Mouse (Mus musculus) heart, embryonic 11.5 days (tissue): ENCODE data around the gene Mon1a. TPM values are rescaled to one million over a fixed set of nuclear protein-coding genes. Genes with fewer than 3 reads are reported as not detected.

Source experiments
- ATAC-seq: fragments of 200-750 bp; cut with Nextera tagmentation; replicated peaks from 2 replicates; pipeline ENCODE4 v1.8.0; 2017; ENCODE audit warnings: moderate library complexity; ENCODE audit not compliant: insufficient number of reproducible peaks, low FRiP score, low TSS enrichment
- H3K27ac ChIP-seq: fragments of 300-500 bp; sonication (generic); 2 replicates; pipeline ENCODE4 v1.5.1; 2014; ENCODE audit warnings: mild to moderate bottlenecking, low read depth, low read length
- H3K27me3 ChIP-seq: fragments of 300-500 bp; sonication (generic); 2 replicates; pipeline ENCODE4 v1.6.1; 2014; ENCODE audit warnings: mild to moderate bottlenecking, low read length, mixed read lengths; ENCODE audit not compliant: control insufficient read depth, insufficient read depth
- H3K36me3 ChIP-seq: fragments of 300-500 bp; sonication (generic); 2 replicates; pipeline ENCODE4 v1.6.1; 2014; ENCODE audit warnings: mild to moderate bottlenecking, low read length, moderate library complexity, mixed read lengths; ENCODE audit not compliant: control insufficient read depth, insufficient read depth
- H3K4me1 ChIP-seq: fragments of 300-500 bp; sonication (generic); 2 replicates; pipeline ENCODE4 v1.6.1; 2014; ENCODE audit warnings: low read length; ENCODE audit not compliant: control insufficient read depth, insufficient read depth
- H3K4me2 ChIP-seq: fragments of 300-500 bp; sonication (generic); 2 replicates; pipeline ENCODE4 v1.6.1; 2014; ENCODE audit warnings: mild to moderate bottlenecking, moderate library complexity
- H3K4me3 ChIP-seq: fragments of 300-500 bp; sonication (generic); 2 replicates; pipeline ENCODE4 v1.5.1; 2014; ENCODE audit warnings: low read depth, low read length
- H3K9ac ChIP-seq: fragments of 300-500 bp; sonication (generic); 2 replicates; pipeline ENCODE4 v1.6.1; 2014; ENCODE audit warnings: mild to moderate bottlenecking, low read depth, low read length, moderate library complexity
- H3K9me3 ChIP-seq: fragments of 300-500 bp; sonication (generic); replicated peaks from 2 replicates; pipeline ENCODE4 v1.6.1; 2016; ENCODE audit warnings: low read length; ENCODE audit not compliant: control insufficient read depth
- WGBS: fragments of 180-500 bp; shearing (Covaris S2); extraction: QIAGEN DNeasy Blood & Tissue Kit; methylation state at CpG from one replicate; pipeline ENCODE4 v1.1.7; 2014; ENCODE audit not compliant: insufficient replicate concordance; 5-methylcytosine and 5-hydroxymethylcytosine counted together
- polyA plus RNA-seq: library from polyadenylated mRNA; unstranded; fragments of >200 nt; fragmentation: Nextera tagmentation; extraction: Ambion mirVana; gene quantifications from 2 replicates; pipeline ENCODE4 v1.2.1, GENCODE M21; 2014

The Mon1a gene
- polyA plus RNA-seq, 1 experiment from 2014 or later = 11.9 TPM

DNA sequence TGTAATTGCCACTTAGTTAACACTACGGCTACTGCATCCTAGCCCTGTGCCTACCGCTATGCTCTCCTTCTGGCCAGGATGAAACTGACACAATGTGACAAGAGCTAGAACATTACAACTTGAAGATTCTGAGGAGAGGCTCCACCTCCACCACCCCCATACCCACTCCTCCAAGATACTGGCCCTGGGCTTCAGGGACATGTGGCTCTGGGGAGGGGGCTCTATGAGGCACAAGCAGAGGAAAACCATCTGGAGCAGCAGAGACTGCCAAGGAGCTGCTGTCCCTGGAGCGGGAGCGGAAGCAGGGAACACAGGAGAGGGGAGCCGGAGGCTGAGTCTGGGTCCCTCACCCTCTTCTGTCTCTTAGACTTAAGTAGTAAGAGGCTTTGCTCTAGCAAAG lies 39.8 kb downstream of the Mon1a start:
- no peak for ATAC-seq
- WGBS = 56% methylated on average over 5 of the region's 5 CpGs
- Histone ChIP-seq H3K27me3 (no peaks in the 10 kb centered on the region), H3K9me3 (no peaks in the 10 kb centered on the region), H3K4me2 (no peak overlapping the region), H3K9ac (no peak overlapping the region), H3K27ac (no peak overlapping the region), H3K4me1 (peaks cover 31% of the 10 kb centered on the region), H3K4me3 (no peak overlapping the region), H3K36me3 (no peaks in the 10 kb centered on the region)

DNA sequence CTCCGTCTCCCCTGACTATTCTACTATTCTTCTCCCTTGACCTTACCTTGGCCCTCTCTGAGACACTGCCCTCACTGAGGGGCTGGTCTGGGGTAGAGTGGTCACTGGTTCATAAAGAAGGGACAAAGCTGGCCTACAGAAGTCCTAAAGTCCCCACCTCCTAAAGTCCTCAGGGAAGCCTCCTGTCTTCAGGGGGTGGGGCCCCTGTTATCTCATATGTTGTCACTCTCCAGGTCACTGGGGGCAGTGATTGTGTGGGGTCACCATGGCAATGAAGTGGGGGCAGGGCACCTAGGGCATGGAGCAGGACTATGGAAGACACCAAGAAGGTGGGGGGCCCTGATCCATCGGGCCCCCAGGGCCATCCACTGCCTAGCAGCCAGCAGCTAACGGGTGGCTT lies 40.2 kb downstream of the Mon1a start, which contains the start of gene Actl11:
TSS of gene Actl11 (plus strand) at position 301 of the 400 bp plus-strand sequence.
- Histone ChIP-seq H3K9ac (no peak within 1 kb of the TSS), H3K4me1 (peaks cover 31% of the 10 kb centered on the region), H3K27ac (peak within 1 kb of the TSS; percentile 29; the same call in 1 of the 2 replicates), H3K4me2 (no peak within 1 kb of the TSS), H3K36me3 (no peaks in the 10 kb centered on the region), H3K9me3 (no peaks in the 10 kb centered on the region), H3K4me3 (no peak within 1 kb of the TSS), H3K27me3 (no peaks in the 10 kb centered on the region)
- ATAC-seq = no peak
- 62% methylated on average over 3 of the region's 3 CpGs for WGBS

DNA sequence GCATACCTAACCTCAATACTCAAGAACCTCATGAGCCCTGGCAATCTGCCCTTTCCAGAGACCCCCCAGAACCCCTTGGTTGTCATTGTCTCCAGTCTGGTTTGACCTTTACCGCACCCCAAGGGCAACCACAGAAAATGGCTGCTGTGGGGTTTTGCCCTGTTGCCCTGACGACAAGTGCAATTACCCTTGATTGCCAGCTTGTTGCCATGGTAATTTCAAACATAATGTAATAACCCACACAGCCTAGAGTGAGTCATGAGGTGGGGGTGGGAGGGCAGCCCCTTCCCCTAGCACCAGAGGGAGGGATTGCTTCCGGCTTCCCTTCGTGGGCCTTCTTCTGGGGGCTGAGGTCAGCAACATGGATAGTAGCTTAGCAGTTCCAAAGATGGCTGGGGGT lies 44.3 kb downstream of the Mon1a start:
- Histone ChIP-seq H3K4me3 (no peak overlapping the region), H3K9me3 (no peaks in the 10 kb centered on the region), H3K4me2 (no peak overlapping the region), H3K27ac (no peak overlapping the region), H3K36me3 (no peaks in the 10 kb centered on the region), H3K27me3 (peaks cover 32% of the 10 kb centered on the region), H3K4me1 (peaks cover 26% of the 10 kb centered on the region), H3K9ac (no peak overlapping the region)
- WGBS = 77% methylated on average over 4 of the region's 4 CpGs
- ATAC-seq = no peak

DNA sequence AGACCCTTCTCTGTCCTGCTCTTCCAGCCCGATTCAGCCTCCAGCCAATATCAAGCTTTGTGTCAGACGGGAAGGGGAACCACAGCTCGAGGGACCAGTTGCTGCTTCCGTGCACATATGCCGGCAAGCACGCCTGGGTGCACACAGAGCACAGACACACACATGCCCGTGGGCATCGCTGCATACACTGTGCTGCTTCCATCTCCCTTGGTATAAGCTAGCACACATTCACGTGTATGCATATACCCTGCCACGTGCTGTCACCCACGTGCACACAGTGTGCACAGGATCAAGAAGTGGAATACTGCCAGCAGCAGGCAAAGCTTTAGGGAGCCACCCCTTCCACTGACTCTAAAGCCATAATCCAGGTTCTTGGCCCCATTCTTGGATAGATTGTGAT lies 46.2 kb downstream of the Mon1a start:
- Histone ChIP-seq H3K9ac (no peak overlapping the region), H3K36me3 (no peaks in the 10 kb centered on the region), H3K4me3 (no peak overlapping the region), H3K27ac (no peak overlapping the region), H3K4me2 (no peak overlapping the region), H3K27me3 (peaks cover 46% of the 10 kb centered on the region), H3K9me3 (no peaks in the 10 kb centered on the region), H3K4me1 (peaks cover 12% of the 10 kb centered on the region)
- WGBS = 81% methylated on average over 11 of the region's 11 CpGs
- ATAC-seq = no peak

DNA sequence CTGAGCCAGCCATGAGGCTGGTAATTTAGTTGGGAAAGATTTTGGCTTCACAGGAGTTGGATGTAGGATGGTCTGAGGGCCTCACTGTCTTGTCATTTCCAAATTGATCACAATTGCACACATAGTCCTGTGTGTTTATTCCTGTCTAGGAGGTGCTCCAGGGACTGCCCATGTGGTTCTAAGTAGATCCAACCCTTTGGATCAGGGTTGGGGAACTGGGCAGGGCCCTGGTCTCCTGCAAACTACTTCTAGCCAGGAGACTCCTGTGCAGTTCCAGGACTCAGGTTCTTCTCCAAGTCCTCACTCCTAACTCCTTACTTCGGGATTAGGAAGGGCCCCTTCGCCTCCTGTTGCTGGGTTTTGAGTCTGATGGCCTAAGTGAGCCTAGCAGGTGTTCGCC lies 47.4 kb downstream of the Mon1a start, which contains the start of gene Camkv:
TSS of gene Camkv (plus strand) at position 301 of the 400 bp plus-strand sequence.
- Histone ChIP-seq H3K36me3 (no peaks in the 10 kb centered on the region), H3K27me3 (peaks cover 53% of the 10 kb centered on the region), H3K4me2 (peak within 1 kb of the TSS; percentile 91), H3K4me1 (peaks cover 12% of the 10 kb centered on the region), H3K9me3 (no peaks in the 10 kb centered on the region), H3K27ac (no peak within 1 kb of the TSS), H3K9ac (peak within 1 kb of the TSS; percentile 56), H3K4me3 (peak within 1 kb of the TSS; percentile 53)
- ATAC-seq = no peak
- WGBS = 12% methylated on average over 3 of the region's 3 CpGs

DNA sequence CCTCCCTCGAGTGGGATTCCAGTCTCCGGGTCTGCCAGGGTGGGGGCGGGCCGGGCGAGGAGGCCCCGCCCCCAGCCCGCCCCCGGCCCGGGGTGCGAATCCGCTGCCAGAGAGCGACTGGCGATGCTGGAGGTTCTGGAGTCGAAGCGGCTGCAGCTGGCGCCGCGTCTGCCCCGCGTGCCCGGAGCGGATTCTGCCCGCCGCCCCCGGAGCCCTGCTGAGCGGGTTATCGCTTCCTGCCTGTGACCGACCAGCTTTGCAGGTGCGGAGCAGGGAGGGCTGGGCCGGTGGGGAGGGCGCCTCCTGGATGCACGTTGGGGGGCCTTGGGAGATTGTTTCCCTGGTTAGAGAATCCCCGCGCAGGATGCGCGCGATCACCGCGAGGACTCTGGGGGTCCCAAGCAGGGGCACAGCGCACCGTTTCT lies 47.9 kb downstream of the Mon1a start:
- Histone ChIP-seq H3K4me2 (peak overlapping the region; percentile 91), H3K27me3 (peaks cover 53% of the 10 kb centered on the region), H3K9ac (peak overlapping the region; percentile 56), H3K27ac (no peak overlapping the region), H3K4me1 (peaks cover 12% of the 10 kb centered on the region), H3K9me3 (no peaks in the 10 kb centered on the region), H3K36me3 (no peaks in the 10 kb centered on the region), H3K4me3 (peak overlapping the region; percentile 53)
- WGBS = under 1% methylated on average over 41 of the region's 41 CpGs
- ATAC-seq = no peak

DNA sequence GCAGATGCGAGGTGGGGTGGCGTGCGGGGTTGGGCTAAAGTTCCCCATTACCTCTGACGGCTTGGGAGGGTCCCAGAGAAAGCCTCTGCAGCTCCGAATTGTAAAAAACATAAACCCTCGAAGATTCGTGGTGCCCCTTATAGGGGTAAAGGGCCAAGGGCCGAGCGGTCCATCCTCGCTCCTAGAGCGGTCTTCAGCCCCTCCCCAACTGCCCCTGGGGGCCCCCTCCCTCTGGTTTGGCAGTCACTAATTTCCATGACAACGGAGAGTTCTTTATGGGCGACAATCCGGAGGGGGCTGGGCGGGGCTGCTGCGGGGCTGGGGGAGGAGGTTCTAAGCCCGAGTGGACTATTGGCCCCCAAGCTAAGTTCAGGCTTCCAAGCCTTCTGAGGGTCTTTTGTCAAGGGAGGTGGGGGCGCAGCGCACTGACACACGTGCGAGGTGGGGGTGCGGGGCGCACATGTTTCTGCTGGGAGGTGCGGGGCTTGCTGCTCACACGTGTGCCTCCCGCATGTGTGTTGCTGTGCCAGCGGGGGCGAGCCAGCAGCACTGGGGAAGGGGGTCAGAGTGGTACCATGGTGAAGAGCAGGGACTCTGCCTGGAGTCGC lies 48.4 kb downstream of the Mon1a start:
- peak overlapping the region; percentile 53 for H3K4me3 ChIP-seq
- peaks cover 53% of the 10 kb centered on the region for H3K27me3 ChIP-seq
- WGBS = 3% methylated on average over 29 of the region's 29 CpGs
- H3K27ac ChIP-seq = no peak overlapping the region
- H3K4me2 ChIP-seq = peak overlapping the region; percentile 91
- peak overlapping the region; percentile 56 for H3K9ac ChIP-seq
- no peaks in the 10 kb centered on the region for H3K9me3 ChIP-seq
- ATAC-seq = no peak
- no peaks in the 10 kb centered on the region for H3K36me3 ChIP-seq
- peaks cover 12% of the 10 kb centered on the region for H3K4me1 ChIP-seq

DNA sequence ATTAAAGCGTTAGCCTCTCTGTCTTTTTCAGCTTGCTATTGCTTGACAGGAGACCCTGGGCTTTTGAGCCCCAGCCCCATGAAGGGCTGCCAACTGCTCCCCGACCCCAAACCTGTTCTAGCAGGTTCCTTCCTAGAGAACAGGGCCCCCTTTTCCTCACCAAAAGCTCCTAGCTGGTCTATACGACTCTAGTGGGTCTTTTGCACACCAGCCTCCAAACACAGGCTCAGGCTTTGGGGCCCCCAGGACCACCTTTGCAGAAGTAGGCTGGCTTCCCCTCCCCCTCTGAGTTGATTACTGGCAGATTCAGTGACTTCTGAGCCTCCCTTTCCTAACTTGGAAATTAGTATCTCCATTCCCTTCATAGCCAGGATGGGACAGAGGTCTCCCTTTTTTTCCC lies 48.9 kb downstream of the Mon1a start:
- H3K4me3 ChIP-seq = no peak overlapping the region
- H3K9ac ChIP-seq = no peak overlapping the region
- no peaks in the 10 kb centered on the region for H3K36me3 ChIP-seq
- no peak overlapping the region for H3K27ac ChIP-seq
- ATAC-seq = no peak
- H3K27me3 ChIP-seq = peaks cover 53% of the 10 kb centered on the region
- 16% methylated on average over 3 of the region's 3 CpGs for WGBS
- no peaks in the 10 kb centered on the region for H3K9me3 ChIP-seq
- peaks cover 12% of the 10 kb centered on the region for H3K4me1 ChIP-seq
- no peak overlapping the region; the same call in 1 of the 2 replicates for H3K4me2 ChIP-seq
